Mouse (Mus musculus) liver, embryonic 16.5 days (tissue): Measurements from ENCODE around the gene Ankrd52. TPM values are rescaled to one million over a fixed set of nuclear protein-coding genes. Genes with fewer than 3 reads are reported as not detected.
A peak's percentile ranks its signal among the peaks of the same experiment; 100 is the strongest.

Experiments used
- ATAC-seq: fragments of 200-750 bp; cut with Nextera tagmentation; 2 replicates; pipeline ENCODE4 v1.8.0; 2017; ENCODE audit warnings: low read depth, mild to moderate bottlenecking, moderate number of reproducible peaks, moderate library complexity
- H3K27ac ChIP-seq: fragments of 300-500 bp; sonication (generic); 2 replicates; pipeline ENCODE4 v1.5.1; 2014; ENCODE audit warnings: mild to moderate bottlenecking, low read length
- H3K27me3 ChIP-seq: fragments of 300-500 bp; sonication (generic); 2 replicates; pipeline ENCODE4 v1.6.1; 2014; ENCODE audit warnings: low read depth, low read length, mixed read lengths; ENCODE audit not compliant: control insufficient read depth, insufficient read depth
- H3K36me3 ChIP-seq: fragments of 300-500 bp; sonication (generic); 2 replicates; pipeline ENCODE4 v1.6.1; 2014; ENCODE audit warnings: mild to moderate bottlenecking; ENCODE audit not compliant: control insufficient read depth, insufficient read depth
- H3K4me1 ChIP-seq: fragments of 300-500 bp; sonication (generic); 2 replicates; pipeline ENCODE4 v1.6.1; 2014; ENCODE audit warnings: low read depth, low read length, mixed read lengths; ENCODE audit not compliant: control insufficient read depth
- H3K4me2 ChIP-seq: fragments of 300-500 bp; sonication (generic); 2 replicates; pipeline ENCODE4 v1.6.1; 2014; ENCODE audit warnings: low read depth, low read length, mixed read lengths
- H3K4me3 ChIP-seq: fragments of 300-500 bp; sonication (generic); 2 replicates; pipeline ENCODE4 v1.5.1; 2014; ENCODE audit warnings: low read depth, mild to moderate bottlenecking, low read length
- H3K9ac ChIP-seq: fragments of 300-500 bp; sonication (generic); 2 replicates; pipeline ENCODE4 v1.6.1; 2014; ENCODE audit warnings: low read depth, low read length
- H3K9me3 ChIP-seq: fragments of 300-500 bp; sonication (generic); replicated peaks from 2 replicates; pipeline ENCODE4 v1.6.1; 2016; ENCODE audit warnings: low read length; ENCODE audit not compliant: control insufficient read depth
- WGBS: fragments of 180-500 bp; shearing (Covaris S2); extraction: QIAGEN DNeasy Blood & Tissue Kit; methylation state at CpG from one replicate; pipeline ENCODE4 v1.1.7; 2014; ENCODE audit not compliant: insufficient replicate concordance; 5-methylcytosine and 5-hydroxymethylcytosine counted together
- polyA plus RNA-seq: library from polyadenylated mRNA; unstranded; fragments of >200 nt; fragmentation: Nextera tagmentation; extraction: Ambion mirVana; gene quantifications from 2 replicates; pipeline ENCODE4 v1.2.1, GENCODE M21; 2015

Ankrd52 gene
- polyA plus RNA-seq, 1 experiment from 2014 or later = 4.0 TPM

GRCm38 (mm10) chr10:128435873-128436272 lies 59.0 kb downstream of the Ankrd52 start:
- Histone ChIP-seq H3K4me3 (no peak overlapping the region), H3K4me2 (no peak overlapping the region), H3K27ac (no peak overlapping the region), H3K4me1 (no peaks in the 10 kb centered on the region), H3K27me3 (no peaks in the 10 kb centered on the region), H3K36me3 (peaks cover 14% of the 10 kb centered on the region), H3K9ac (no peak overlapping the region), H3K9me3 (no peaks in the 10 kb centered on the region)
- WGBS = 79% methylated on average over 5 of the region's 5 CpGs
- ATAC-seq = no peak

GRCm38 (mm10) chr10:128436376-128436775 lies 59.5 kb downstream of the Ankrd52 start:
- no peak for ATAC-seq
- H3K4me2 ChIP-seq = no peak overlapping the region
- no peaks in the 10 kb centered on the region for H3K9me3 ChIP-seq
- H3K27ac ChIP-seq = no peak overlapping the region
- H3K4me3 ChIP-seq = no peak overlapping the region
- H3K27me3 ChIP-seq = no peaks in the 10 kb centered on the region
- H3K36me3 ChIP-seq = peaks cover 14% of the 10 kb centered on the region
- no peaks in the 10 kb centered on the region for H3K4me1 ChIP-seq
- no peak overlapping the region for H3K9ac ChIP-seq
- WGBS = 83% methylated on average over 8 of the region's 8 CpGs

DNA sequence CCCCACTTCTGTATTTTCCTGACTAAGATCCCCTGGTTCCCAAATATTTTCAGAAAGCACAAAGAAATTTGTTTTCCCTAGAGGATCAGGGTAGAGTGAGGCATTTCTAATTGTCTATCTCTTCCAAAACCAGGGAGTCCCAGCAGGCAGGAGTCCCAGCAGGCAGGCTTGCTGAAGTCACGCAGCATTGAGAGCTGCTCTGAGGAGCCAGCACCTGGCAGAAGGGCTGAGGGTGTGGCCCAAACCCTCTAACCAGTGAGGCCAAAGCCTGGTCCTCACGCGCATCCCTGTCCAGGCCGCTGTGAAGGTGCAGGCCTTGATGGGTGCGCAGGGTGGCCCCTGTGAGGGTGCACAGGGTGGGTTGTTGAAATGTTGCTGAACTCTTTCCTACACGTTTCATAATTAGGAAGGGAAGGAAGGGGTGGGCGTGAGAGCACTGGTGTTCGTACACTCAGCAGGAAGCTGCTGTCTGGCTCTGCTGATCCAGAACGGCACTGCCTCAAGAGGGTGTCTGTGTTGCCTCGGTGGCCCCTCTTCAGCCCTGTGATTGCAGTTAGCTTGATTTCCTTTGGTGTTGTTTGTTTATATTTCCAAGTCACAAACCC lies 61.9 kb downstream of the Ankrd52 start:
- Histone ChIP-seq H3K9ac (no peak overlapping the region), H3K9me3 (no peaks in the 10 kb centered on the region), H3K36me3 (peaks cover 14% of the 10 kb centered on the region), H3K27me3 (no peaks in the 10 kb centered on the region), H3K4me2 (no peak overlapping the region), H3K4me3 (no peak overlapping the region), H3K27ac (no peak overlapping the region; the same call in 1 of the 2 replicates), H3K4me1 (no peaks in the 10 kb centered on the region)
- ATAC-seq = peak; percentile 23
- WGBS = 55% methylated on average over 10 of the region's 10 CpGs

- 59% methylated on average over 10 of the region's 10 CpGs for WGBS
- no peaks in the 10 kb centered on the region for H3K4me1 ChIP-seq
- H3K9ac ChIP-seq = no peak overlapping the region
- peaks cover 14% of the 10 kb centered on the region for H3K36me3 ChIP-seq
- ATAC-seq = no peak
- H3K9me3 ChIP-seq = no peaks in the 10 kb centered on the region
- H3K4me3 ChIP-seq = no peak overlapping the region
- no peak overlapping the region for H3K4me2 ChIP-seq
- no peak overlapping the region for H3K27ac ChIP-seq
- H3K27me3 ChIP-seq = no peaks in the 10 kb centered on the region
Observed at GRCm38 (mm10) chr10:128440407-128440806, 63.5 kb downstream of the Ankrd52 start.

DNA sequence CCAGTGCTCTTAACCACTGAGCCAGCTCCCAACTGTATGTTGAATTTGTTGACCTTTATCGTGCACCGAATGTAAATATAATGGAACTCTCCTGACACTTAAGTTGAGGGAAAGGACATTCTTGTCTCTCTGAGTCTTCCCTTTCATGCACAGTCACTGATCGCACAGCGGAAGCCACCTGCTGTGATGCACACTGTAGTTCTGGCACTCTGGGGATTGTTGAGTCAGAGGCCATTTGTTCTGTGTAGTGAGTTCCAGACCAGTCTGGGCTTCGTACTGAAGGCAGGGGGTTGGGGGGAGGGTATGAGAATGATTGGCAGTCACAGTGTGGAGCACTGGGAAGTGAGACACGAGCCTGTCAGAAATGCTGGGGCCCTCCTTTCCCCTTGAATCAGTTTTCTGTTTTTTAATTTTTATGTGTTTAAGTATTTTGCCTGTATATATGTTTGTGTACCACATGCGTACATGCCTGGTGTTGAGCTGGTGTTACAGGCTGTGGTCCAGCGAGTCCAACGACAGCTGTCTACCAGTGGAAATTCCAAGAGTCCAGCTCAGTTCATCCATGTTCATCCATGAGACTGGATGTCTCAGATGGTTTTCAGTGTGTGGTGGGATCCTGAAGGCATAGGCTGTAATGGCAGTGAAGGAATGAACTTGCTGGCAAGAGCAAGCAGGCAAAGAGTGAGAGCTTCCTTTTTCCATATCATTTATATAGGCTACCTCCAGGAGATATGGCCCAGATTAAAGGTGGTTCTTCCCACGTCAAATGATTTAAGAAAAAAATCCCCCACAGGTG lies 64.6 kb downstream of the Ankrd52 start:
- Histone ChIP-seq H3K36me3 (peaks cover 14% of the 10 kb centered on the region), H3K27me3 (no peaks in the 10 kb centered on the region), H3K9me3 (no peaks in the 10 kb centered on the region), H3K27ac (no peak overlapping the region), H3K4me2 (no peak overlapping the region), H3K9ac (no peak overlapping the region), H3K4me3 (no peak overlapping the region), H3K4me1 (no peaks in the 10 kb centered on the region)
- 77% methylated on average over 10 of the region's 10 CpGs for WGBS
- ATAC-seq = no peak

DNA sequence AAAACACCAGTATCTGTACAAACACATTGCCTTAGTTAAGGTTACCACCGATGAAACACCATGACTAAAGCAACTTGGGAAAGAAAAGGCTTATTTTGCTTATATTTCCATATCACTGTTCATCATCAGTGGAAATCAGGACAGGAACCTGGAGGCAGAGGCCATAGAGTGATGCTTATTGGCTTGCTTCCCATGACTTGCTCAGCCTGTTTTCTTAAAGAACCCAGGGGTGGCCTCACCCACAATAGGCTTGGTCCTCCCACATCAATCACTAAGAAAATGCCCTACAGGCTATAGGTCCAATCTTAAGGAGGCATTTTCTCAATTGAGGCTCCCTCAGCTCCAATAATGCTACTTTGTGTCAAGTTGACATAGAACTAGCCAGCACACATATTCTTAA lies 65.8 kb downstream of the Ankrd52 start:
- Histone ChIP-seq H3K27me3 (no peaks in the 10 kb centered on the region), H3K4me1 (no peaks in the 10 kb centered on the region), H3K4me3 (no peak overlapping the region), H3K9me3 (no peaks in the 10 kb centered on the region), H3K4me2 (no peak overlapping the region), H3K9ac (no peak overlapping the region), H3K36me3 (peaks cover 7% of the 10 kb centered on the region), H3K27ac (no peak overlapping the region)
- WGBS = 54% methylated on average over 1 of the region's 1 CpGs
- no peak for ATAC-seq

- H3K4me3 ChIP-seq = no peak overlapping the region
- WGBS = 61% methylated on average over 6 of the region's 6 CpGs
Observed at GRCm38 (mm10) chr10:128444354-128444753, 67.4 kb downstream of the Ankrd52 start.

GRCm38 (mm10) chr10:128445407-128445806 lies 68.5 kb downstream of the Ankrd52 start:
- no peak overlapping the region for H3K27ac ChIP-seq

More at GRCm38 (mm10) chr10:128444354-128444753, 67.4 kb downstream of the Ankrd52 start:
- Histone ChIP-seq H3K4me2 (no peak overlapping the region), H3K4me1 (no peaks in the 10 kb centered on the region), H3K27me3 (no peaks in the 10 kb centered on the region), H3K9ac (no peak overlapping the region), H3K36me3 (no peaks in the 10 kb centered on the region), H3K9me3 (no peaks in the 10 kb centered on the region), H3K27ac (no peak overlapping the region)
- no peak for ATAC-seq

GRCm38 (mm10) chr10:128451014-128451413 lies 74.1 kb downstream of the Ankrd52 start:
- no peak overlapping the region for H3K4me3 ChIP-seq
- no peak for ATAC-seq
- WGBS = 68% methylated on average over 6 of the region's 6 CpGs
- H3K9ac ChIP-seq = no peak overlapping the region
- H3K9me3 ChIP-seq = no peaks in the 10 kb centered on the region
- no peaks in the 10 kb centered on the region for H3K27me3 ChIP-seq
- H3K4me2 ChIP-seq = no peak overlapping the region
- no peak overlapping the region for H3K27ac ChIP-seq
- peaks cover 4% of the 10 kb centered on the region; the same call in 1 of the 2 replicates for H3K4me1 ChIP-seq
- H3K36me3 ChIP-seq = no peaks in the 10 kb centered on the region

More at GRCm38 (mm10) chr10:128445407-128445806, 68.5 kb downstream of the Ankrd52 start:
- Histone ChIP-seq H3K9me3 (no peaks in the 10 kb centered on the region), H3K4me1 (no peaks in the 10 kb centered on the region), H3K9ac (no peak overlapping the region), H3K36me3 (no peaks in the 10 kb centered on the region), H3K4me3 (no peak overlapping the region), H3K4me2 (no peak overlapping the region), H3K27me3 (no peaks in the 10 kb centered on the region)
- WGBS = 31% methylated on average over 4 of the region's 4 CpGs
- ATAC-seq = no peak
